Mouse (Mus musculus): ENCODE data around the gene Adamts9.

The Adamts9 gene

GRCm38 (mm10) chr6:92928261-92928660 lies 15.0 kb downstream of the Adamts9 start:
- DNase-seq (ENCODE audit: extremely low spot score, low read depth, low spot score) = no peak

DNA sequence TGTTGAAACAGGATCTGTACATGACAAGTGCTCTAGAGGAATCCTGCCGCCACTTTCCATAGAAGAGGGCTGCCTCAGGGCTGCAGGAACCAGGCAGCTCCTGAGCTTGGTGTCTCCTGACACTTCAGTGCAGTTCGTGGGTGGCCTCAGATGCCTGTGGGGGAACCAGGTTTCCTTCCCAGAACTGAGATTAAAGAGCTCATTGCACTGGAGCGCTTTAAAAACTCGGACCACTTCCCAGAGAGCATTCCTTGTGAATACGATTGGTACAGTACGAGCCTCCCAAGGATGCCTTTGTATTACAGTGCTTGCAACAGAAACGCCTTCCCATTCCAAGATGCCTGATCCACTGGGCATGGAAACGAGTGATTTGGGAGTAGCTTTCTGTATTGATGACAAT lies 18.8 kb downstream of the Adamts9 start:
- DNase-seq (ENCODE audit: extremely low spot score, low read depth, low spot score) = no peak

GRCm38 (mm10) chr6:92921843-92922242 lies 21.4 kb downstream of the Adamts9 start:
- no peak for DNase-seq (ENCODE audit: extremely low spot score, low read depth, low spot score)

- DNase-seq (ENCODE audit: extremely low spot score, low read depth, low spot score) = no peak
These were observed 22.2 kb downstream of the Adamts9 start for GRCm38 (mm10) chr6:92920938-92921689.

GRCm38 (mm10) chr6:92910611-92911010 lies 32.7 kb downstream of the Adamts9 start:
- DNase-seq (ENCODE audit: extremely low spot score, low read depth, low spot score) = no peak

- no peak for DNase-seq (ENCODE audit: extremely low spot score, low read depth, low spot score)
These were observed 33.9 kb downstream of the Adamts9 start for GRCm38 (mm10) chr6:92909361-92909760.

DNA sequence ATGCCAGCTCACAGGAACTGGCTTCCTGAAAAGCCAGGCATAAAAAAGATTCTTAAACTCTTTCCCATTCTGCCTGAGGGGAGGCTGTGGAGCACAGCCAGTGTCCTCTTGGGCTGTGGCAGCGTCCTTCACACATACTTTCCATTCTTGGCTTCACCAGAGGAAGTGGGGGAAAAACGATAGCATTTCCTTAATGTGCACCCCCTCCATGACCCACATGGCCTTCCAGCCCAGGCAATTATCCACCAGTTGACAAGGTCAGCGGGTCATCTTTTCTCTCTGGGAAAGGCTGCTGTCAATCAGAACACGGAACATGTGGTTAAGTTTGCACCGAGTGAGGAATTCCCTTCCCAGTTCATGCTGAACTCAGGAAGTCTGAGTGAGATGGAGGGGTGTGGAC lies 37.4 kb downstream of the Adamts9 start:
- no peak for DNase-seq (ENCODE audit: extremely low spot score, low read depth, low spot score)

- DNase-seq (ENCODE audit: extremely low spot score, low read depth, low spot score) = no peak
These were observed 38.8 kb downstream of the Adamts9 start for GRCm38 (mm10) chr6:92904491-92904890.

GRCm38 (mm10) chr6:92904037-92904436 lies 39.3 kb downstream of the Adamts9 start:
- DNase-seq (ENCODE audit: extremely low spot score, low read depth, low spot score) = no peak

- no peak for DNase-seq (ENCODE audit: extremely low spot score, low read depth, low spot score)
These were observed 51.8 kb downstream of the Adamts9 start for GRCm38 (mm10) chr6:92891535-92891934.

DNA sequence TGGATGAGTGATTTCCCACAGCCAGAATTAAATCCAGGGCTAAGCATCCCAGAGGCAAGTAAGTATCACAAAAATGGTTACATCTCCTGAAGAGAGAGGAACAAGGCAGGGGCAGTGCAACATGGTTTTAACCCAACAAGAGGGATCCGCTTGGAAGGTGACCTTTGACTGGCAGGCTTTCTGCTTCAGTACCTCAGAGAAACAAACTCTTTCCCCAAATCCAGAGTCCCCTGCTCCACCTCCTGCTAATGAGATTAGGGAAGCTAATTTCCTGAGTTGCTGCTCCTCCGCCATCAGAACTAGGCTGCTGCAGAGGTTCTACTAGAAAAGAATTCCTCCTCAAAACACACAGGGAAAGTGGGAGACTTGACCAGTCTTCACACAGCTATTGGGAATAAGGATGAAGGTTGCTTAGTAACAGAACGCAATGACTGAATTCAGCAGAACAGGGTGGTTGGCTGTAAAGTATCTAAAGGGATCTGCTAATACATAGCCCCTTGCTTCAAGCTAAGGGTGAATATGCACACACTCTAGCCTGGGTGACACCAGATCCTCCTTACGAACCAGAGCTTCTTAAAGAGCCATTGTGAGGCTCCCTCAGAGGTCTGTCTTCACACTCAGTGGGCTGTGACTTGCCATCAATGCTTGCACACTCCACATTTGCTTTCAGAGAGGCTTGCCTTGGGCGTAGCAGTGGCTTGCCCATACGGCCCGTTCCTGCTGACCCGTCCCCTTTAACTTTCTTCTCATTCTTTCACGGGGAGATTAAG lies 60.0 kb downstream of the Adamts9 start:
- DNase-seq (ENCODE audit: extremely low spot score, low read depth, low spot score) = no peak

DNA sequence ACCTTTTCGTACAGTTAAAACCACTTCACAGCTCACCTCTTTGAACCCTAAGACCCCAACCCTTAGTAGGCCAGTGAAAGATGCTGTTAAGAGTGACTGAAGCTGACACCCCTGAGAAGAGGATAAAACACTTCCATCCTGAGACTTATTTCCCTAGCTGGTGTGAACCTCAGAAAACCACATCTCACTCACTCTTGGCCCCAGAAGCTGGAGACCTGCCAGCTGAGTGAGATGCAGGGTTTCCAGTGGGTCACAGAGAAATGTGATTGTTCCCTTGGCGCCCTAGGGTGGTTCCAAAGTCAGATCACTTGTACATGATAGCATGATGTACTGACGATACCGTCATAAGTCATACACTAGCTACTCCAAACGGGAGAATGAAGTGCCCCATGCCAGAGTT lies 60.8 kb downstream of the Adamts9 start:
- DNase-seq (ENCODE audit: extremely low spot score, low read depth, low spot score) = no peak

DNA sequence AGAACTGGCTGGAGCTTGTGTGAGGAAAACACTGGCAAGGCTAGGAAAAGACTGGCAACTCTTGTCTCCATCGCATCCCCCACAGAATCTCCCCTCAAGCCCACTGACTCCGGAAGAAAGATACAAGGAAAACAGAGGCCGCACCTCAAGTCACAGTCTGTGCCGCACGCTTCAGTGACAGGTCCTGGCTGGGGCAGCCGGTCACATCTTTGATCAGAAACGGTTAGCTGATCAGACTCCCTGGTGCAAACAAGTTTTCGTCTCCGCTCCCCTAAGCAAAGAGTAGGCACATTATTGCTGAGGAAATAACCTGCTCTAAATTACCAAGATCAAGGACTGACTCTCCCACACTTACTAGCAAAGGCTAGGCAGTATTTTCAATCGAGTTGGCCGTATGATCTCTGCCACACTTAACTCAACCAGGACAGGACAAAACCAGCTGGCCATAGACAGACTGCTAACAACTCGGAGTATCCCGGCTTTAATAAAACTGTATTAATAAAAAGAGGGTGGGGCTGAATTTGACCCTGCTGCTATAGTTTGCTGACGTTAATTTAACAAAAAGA lies 63.5 kb downstream of the Adamts9 start:
- DNase-seq (ENCODE audit: extremely low spot score, low read depth, low spot score) = no peak

GRCm38 (mm10) chr6:92878771-92879170 lies 64.5 kb downstream of the Adamts9 start:
- DNase-seq (ENCODE audit: extremely low spot score, low read depth, low spot score) = no peak

GRCm38 (mm10) chr6:92877236-92877635 lies 66.1 kb downstream of the Adamts9 start:
- no peak for DNase-seq (ENCODE audit: extremely low spot score, low read depth, low spot score)

DNA sequence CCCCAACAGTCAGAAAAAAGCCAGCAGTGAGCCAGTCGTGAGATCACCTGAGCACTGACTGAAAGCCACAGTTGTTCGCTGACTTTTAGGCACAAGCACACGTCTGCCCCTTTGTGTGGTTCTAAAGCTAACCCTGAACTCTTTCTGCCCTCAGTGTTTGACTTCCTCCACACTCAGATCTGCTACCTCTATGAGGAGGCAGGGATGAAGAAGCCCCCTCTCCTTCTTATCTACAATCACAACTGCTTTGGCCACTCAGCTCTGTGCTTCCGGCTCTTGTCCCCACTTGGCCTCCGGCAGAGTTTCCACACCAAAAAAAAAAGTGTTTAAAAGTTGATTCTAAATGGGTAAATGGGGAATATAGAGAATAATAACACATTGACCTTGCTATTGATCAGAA lies 67.2 kb downstream of the Adamts9 start:
- no peak for DNase-seq (ENCODE audit: extremely low spot score, low read depth, low spot score)

DNA sequence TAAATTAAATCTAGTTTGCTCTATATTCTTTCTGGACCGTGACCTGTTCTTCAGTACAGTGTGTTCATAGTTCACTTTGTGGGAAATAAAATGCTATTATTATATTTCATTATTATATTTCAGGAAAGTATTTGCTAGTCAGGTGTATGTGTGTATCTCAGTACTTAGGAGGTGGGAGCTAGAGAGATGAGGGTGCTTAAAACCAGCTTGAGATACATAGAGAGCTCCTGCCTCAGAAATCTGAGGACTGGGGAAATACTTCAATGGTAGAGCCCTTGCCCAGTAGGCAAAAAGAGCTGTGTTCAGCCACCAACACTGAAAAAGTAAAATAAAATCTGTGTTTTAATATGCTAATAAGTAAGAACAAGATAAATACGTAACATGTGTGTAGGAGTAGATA lies 68.0 kb downstream of the Adamts9 start:
- DNase-seq (ENCODE audit: extremely low spot score, low read depth, low spot score) = no peak

DNA sequence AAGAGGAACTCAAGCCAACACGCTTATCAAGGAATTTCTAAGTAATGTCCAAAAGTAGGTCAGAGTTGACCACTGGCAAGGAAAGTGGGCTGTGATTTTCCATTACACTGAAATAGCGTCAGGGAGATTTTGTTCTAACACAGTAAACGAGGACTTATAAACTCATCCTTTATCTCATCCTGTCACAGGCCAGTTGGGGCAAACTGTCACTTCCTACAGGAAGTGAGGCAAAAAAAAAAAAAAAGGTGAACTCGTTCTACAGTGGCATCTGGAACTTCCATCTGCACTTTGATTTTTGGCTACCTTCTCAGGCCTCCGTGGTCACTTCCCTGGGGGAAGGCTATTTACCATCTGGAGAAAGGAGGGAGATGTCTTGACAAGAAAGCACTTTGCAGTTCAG lies 68.4 kb downstream of the Adamts9 start:
- no peak for DNase-seq (ENCODE audit: extremely low spot score, low read depth, low spot score)

- no peak for DNase-seq (ENCODE audit: extremely low spot score, low read depth, low spot score)
These were observed 70.5 kb downstream of the Adamts9 start for GRCm38 (mm10) chr6:92872766-92873165.

DNA sequence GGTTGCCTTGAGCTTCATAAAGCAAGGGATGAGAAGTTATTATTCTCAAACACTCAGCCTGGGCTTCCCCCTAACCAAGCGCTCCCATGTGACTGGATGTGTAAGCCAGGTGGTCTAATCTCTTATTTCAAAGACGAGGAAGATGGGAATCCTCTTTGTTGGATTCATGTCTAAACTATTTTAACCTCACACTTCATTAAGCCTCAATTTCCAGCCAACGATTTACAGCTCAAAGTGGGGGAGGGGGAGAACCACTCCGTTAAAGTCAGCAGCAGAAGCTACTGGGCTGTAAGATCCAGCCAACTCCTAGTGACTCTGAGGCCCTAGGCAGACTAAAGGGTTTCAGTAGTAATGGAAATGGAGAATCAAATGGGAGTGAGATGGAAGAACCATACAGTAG lies 71.5 kb downstream of the Adamts9 start:
- no peak for DNase-seq (ENCODE audit: extremely low spot score, low read depth, low spot score)

DNA sequence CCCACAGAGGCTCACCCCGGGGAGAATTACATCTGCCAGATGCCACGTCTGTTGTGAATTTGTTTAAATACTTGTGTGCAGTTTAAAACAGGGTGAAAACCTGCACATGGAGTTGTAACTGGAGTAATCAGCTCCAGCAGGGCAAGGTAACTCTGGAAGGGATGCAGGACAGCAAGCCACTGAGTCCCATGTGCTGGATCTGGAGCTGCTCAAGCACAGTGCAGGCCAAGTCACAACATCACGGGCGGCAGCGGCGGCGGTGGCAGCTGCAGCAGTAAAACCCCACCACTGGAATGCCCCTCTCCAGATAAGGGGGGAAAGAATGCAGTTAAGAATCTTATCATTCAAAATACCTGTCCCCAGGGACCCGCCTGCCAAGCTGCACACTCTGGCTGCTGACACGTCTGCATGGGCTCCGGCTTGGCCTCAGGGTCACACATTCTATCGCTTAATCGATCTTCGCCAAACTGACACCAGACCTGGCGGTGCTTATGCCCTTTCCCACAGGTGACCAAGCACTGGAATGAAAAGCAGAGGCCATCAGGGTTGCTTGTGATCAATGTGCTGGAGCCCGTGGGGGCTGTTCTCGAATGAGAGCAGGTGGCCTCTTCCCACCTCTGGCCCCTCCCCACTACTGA lies 73.6 kb downstream of the Adamts9 start:
- DNase-seq (ENCODE audit: extremely low spot score, low read depth, low spot score) = no peak

Data from hindlimb bud, embryonic 11.5 days (tissue).